Mouse (Mus musculus): ENCODE measurements around the gene Esp15. TPM values are rescaled to one million over a fixed set of nuclear protein-coding genes. Genes with fewer than 3 reads are reported as not detected.
"Not testable (repeated sequence)": the region's sequence is repeated elsewhere in the genome, so short reads cannot be mapped to it uniquely, and the experiment has no call there.

The Esp15 gene
- not detected in 2 replicates for polyA plus RNA-seq (2015; fragmentation: Nextera tagmentation; extraction: Ambion mirVana)

GRCm38 (mm10) chr17:39640654-39641053, at the start of gene Esp15:
Esp15 (plus strand) TSS chr17:39640954.
- ATAC-seq: not testable (repeated sequence)

GRCm38 (mm10) chr17:39591550-39591949, 49.2 kb upstream of the Esp15 start:
- no peak for ATAC-seq

More at GRCm38 (mm10) chr17:39640654-39641053, at the start of gene Esp15:
- not testable (repeated sequence) for H3K27me3 ChIP-seq (ENCODE audit: control insufficient read depth, insufficient read depth, low read depth, low read length); H3K4me3 ChIP-seq (ENCODE audit: low read depth, low read length); H3K4me2 ChIP-seq (ENCODE audit: low read length); H3K9ac ChIP-seq (ENCODE audit: low read depth, low read length); H3K27ac ChIP-seq (ENCODE audit: low read length); H3K9me3 ChIP-seq (replicated peaks; ENCODE audit: control insufficient read depth, low read length, poor library complexity, severe bottlenecking); H3K36me3 ChIP-seq (ENCODE audit: control insufficient read depth, insufficient read depth, low read length); H3K4me1 ChIP-seq (ENCODE audit: control insufficient read depth, insufficient read depth, low read length)
- 70% methylated on average over 6 of the region's 6 CpGs for WGBS

More at GRCm38 (mm10) chr17:39591550-39591949, 49.2 kb upstream of the Esp15 start:
- H3K9ac ChIP-seq (ENCODE audit: low read depth, low read length): no peak overlapping the region
- H3K36me3 ChIP-seq (ENCODE audit: control insufficient read depth, insufficient read depth, low read length): no peaks in the 10 kb centered on the region
- no peak overlapping the region for H3K4me2 ChIP-seq (ENCODE audit: low read length)
- peaks cover 14% of the 10 kb centered on the region; the same call in 1 of the 2 replicates for H3K9me3 ChIP-seq (replicated peaks; ENCODE audit: control insufficient read depth, low read length, poor library complexity, severe bottlenecking)
- H3K4me3 ChIP-seq (ENCODE audit: low read depth, low read length): no peak overlapping the region
- 39% methylated on average over 1 of the region's 1 CpGs for WGBS
- H3K27ac ChIP-seq (ENCODE audit: low read length): no peak overlapping the region
- no peaks in the 10 kb centered on the region for H3K27me3 ChIP-seq (ENCODE audit: control insufficient read depth, insufficient read depth, low read depth, low read length)
- no peaks in the 10 kb centered on the region for H3K4me1 ChIP-seq (ENCODE audit: control insufficient read depth, insufficient read depth, low read length)

Other genes starting within 250 kb of the Esp15 start
- not detected in 2 replicates for gene Esp18, start 234.6 kb upstream of the Esp15 start, polyA plus RNA-seq (2015; fragmentation: Nextera tagmentation; extraction: Ambion mirVana)
- not detected in 2 replicates for gene Esp16, start 104.8 kb upstream of the Esp15 start, polyA plus RNA-seq (2015; fragmentation: Nextera tagmentation; extraction: Ambion mirVana)